Mouse (Mus musculus) forebrain, embryonic 10.5 days (tissue): Measurements from ENCODE around the gene Lbx2. TPM values are rescaled to one million over a fixed set of nuclear protein-coding genes. Genes with fewer than 3 reads are reported as not detected.
A peak's percentile ranks its signal among the peaks of the same experiment; 100 is the strongest.

Source experiments
- DNase-seq: peaks from one replicate; pipeline ENCODE4 v3.0.0-alpha.2; 2017; ENCODE audit warnings: low spot score; ENCODE audit errors: extremely low spot score
- H3K27ac ChIP-seq: fragments of 300-500 bp; sonication (generic); 2 replicates; pipeline ENCODE4 v1.5.1; 2016; ENCODE audit warnings: mild to moderate bottlenecking
- H3K27me3 ChIP-seq: fragments of 300-500 bp; sonication (generic); 2 replicates; pipeline ENCODE4 v1.6.1; 2016; ENCODE audit warnings: mild to moderate bottlenecking; ENCODE audit not compliant: poor library complexity, severe bottlenecking
- H3K36me3 ChIP-seq: fragments of 300-500 bp; sonication (generic); replicated peaks from 2 replicates; pipeline ENCODE4 v1.6.1; 2016; ENCODE audit warnings: mild to moderate bottlenecking, moderate library complexity
- H3K4me1 ChIP-seq: fragments of 300-500 bp; sonication (generic); 2 replicates; pipeline ENCODE4 v1.6.1; 2016
- H3K4me3 ChIP-seq: fragments of 300-500 bp; sonication (generic); 2 replicates; pipeline ENCODE4 v1.5.1; 2016; ENCODE audit warnings: mild to moderate bottlenecking, moderate library complexity
- H3K9me3 ChIP-seq: fragments of 300-500 bp; sonication (generic); 2 replicates; pipeline ENCODE4 v1.6.1; 2016; ENCODE audit warnings: mild to moderate bottlenecking, moderate library complexity
- WGBS: fragments of 180-500 bp; shearing (Covaris S2); methylation state at CpG from one replicate; pipeline ENCODE4 v1.1.7; 2016; 5-methylcytosine and 5-hydroxymethylcytosine counted together
- microRNA counts: library from miRNA; unstranded; fragments of <30 nt; microRNA quantifications from one replicate; lab custom pipeline; 2017
- microRNA-seq: library from miRNA; unstranded; fragments of <30 nt; microRNA quantifications from one replicate; pipeline ENCODE4, GENCODE M21; 2017
- polyA plus RNA-seq: library from polyadenylated mRNA; unstranded; fragments of >200 nt; fragmentation: Nextera tagmentation; extraction: Ambion mirVana; gene quantifications from 2 replicates; pipeline ENCODE4 v1.2.1, GENCODE M21; 2016

Lbx2 gene
- polyA plus RNA-seq, 1 experiment from 2014 or later, result 0.29 TPM

- Histone ChIP-seq H3K4me3 (peak within 1 kb of the TSS; percentile 64), H3K4me1 (peaks cover 61% of the 10 kb centered on the region), H3K27ac (peak within 1 kb of the TSS; percentile 97), H3K27me3 (peaks cover 30% of the 10 kb centered on the region), H3K36me3 (peaks cover 7% of the 10 kb centered on the region), H3K9me3 (no peaks in the 10 kb centered on the region)
- 54% methylated on average over 7 of the region's 7 CpGs for WGBS
- no peak for DNase-seq
Observed at GRCm38 (mm10) chr6:83134951-83135513, 48.9 kb downstream of the Lbx2 start, which contains the start of gene Rtkn. TSS of gene Rtkn (plus strand) at chr6:83135463.

GRCm38 (mm10) chr6:83135571-83136161 lies 49.5 kb downstream of the Lbx2 start:
- 2% methylated on average over 37 of the region's 37 CpGs for WGBS

GRCm38 (mm10) chr6:83136291-83136880 lies 50.2 kb downstream of the Lbx2 start:
- Histone ChIP-seq H3K4me1 (peaks cover 71% of the 10 kb centered on the region), H3K36me3 (peaks cover 9% of the 10 kb centered on the region), H3K27me3 (peaks cover 38% of the 10 kb centered on the region), H3K9me3 (no peaks in the 10 kb centered on the region), H3K27ac (peak overlapping the region; percentile 97), H3K4me3 (peak overlapping the region; percentile 64)
- WGBS, result 10% methylated on average over 5 of the region's 5 CpGs
- no peak for DNase-seq

More at GRCm38 (mm10) chr6:83135571-83136161, 49.5 kb downstream of the Lbx2 start:
- Histone ChIP-seq H3K27ac (peak overlapping the region; percentile 97), H3K36me3 (peaks cover 9% of the 10 kb centered on the region), H3K9me3 (no peaks in the 10 kb centered on the region), H3K4me1 (peaks cover 64% of the 10 kb centered on the region), H3K27me3 (peaks cover 31% of the 10 kb centered on the region), H3K4me3 (peak overlapping the region; percentile 64)
- no peak for DNase-seq

GRCm38 (mm10) chr6:83136881-83137575 lies 50.9 kb downstream of the Lbx2 start:
- H3K4me1 ChIP-seq, result peaks cover 78% of the 10 kb centered on the region
- H3K9me3 ChIP-seq, result no peaks in the 10 kb centered on the region
- peaks cover 9% of the 10 kb centered on the region for H3K36me3 ChIP-seq
- WGBS, result under 1% methylated on average over 26 of the region's 26 CpGs
- peak; percentile 87 for DNase-seq
- peak overlapping the region; percentile 64 for H3K4me3 ChIP-seq
- peaks cover 45% of the 10 kb centered on the region for H3K27me3 ChIP-seq
- H3K27ac ChIP-seq, result peak overlapping the region; percentile 97

GRCm38 (mm10) chr6:83137576-83137950 lies 51.4 kb downstream of the Lbx2 start:
- Histone ChIP-seq H3K27ac (peak overlapping the region; percentile 97), H3K36me3 (peaks cover 9% of the 10 kb centered on the region), H3K4me1 (peaks cover 83% of the 10 kb centered on the region), H3K27me3 (peaks cover 50% of the 10 kb centered on the region), H3K4me3 (peak overlapping the region; percentile 64), H3K9me3 (no peaks in the 10 kb centered on the region)
- under 1% methylated on average over 12 of the region's 12 CpGs for WGBS
- DNase-seq, result peak; percentile 94

MicroRNA genes within 50 kb of the gene (microRNA counts, 519-probe panel; counts per million panel counts)
- 341 counts per million, percentile 65 among the panel's probes with 10 or more counts for microRNA mmu-miR-3470a+mmu-miR-3470b (lab: Ali Mortazavi, UCI)

Small RNA genes within 50 kb of the gene (microRNA-seq; reads per million reads assigned to microRNA genes)
- not detected for gene Mir3470a
- gene Mir7040, result not detected

Other genes starting within 250 kb of the Lbx2 start
- 1.8 TPM in 2 replicates for gene Sema4f, start 146.6 kb upstream of the Lbx2 start, polyA plus RNA-seq
- 0.81 TPM in 1 of 2 replicates, not detected in the other for gene M1ap, start 139.5 kb upstream of the Lbx2 start, polyA plus RNA-seq
- 10.4 and 10.9 TPM in 2 replicates for gene Dok1, start 52.9 kb upstream of the Lbx2 start, polyA plus RNA-seq
- 7.2 and 9.4 TPM in 2 replicates for gene Loxl3, start 52.2 kb upstream of the Lbx2 start, polyA plus RNA-seq
- 164 and 169 TPM in 2 replicates for gene Aup1, start 31.8 kb upstream of the Lbx2 start, polyA plus RNA-seq
- gene Htra2, start 31.1 kb upstream of the Lbx2 start, polyA plus RNA-seq, result 78.1 and 92.0 TPM in 2 replicates
- gene Dqx1, start 28.5 kb upstream of the Lbx2 start, polyA plus RNA-seq, result 1.7 TPM in 2 replicates
- not detected in 2 replicates for gene Tlx2, start 16.1 kb upstream of the Lbx2 start, polyA plus RNA-seq
- gene Pcgf1, start 8.5 kb upstream of the Lbx2 start, polyA plus RNA-seq, result 37.6 and 39.4 TPM in 2 replicates
- 2.6 and 3.1 TPM in 2 replicates for gene Ccdc142, start 15.2 kb downstream of the Lbx2 start, polyA plus RNA-seq
- gene Gm42688, start 15.2 kb downstream of the Lbx2 start, polyA plus RNA-seq, result 1.9 and 2.2 TPM in 2 replicates
- 135 and 149 TPM in 2 replicates for gene Mrpl53, start 22.7 kb downstream of the Lbx2 start, polyA plus RNA-seq
- gene Mogs, start 29.1 kb downstream of the Lbx2 start, polyA plus RNA-seq, result 32.6 and 38.3 TPM in 2 replicates
- gene Wbp1, start 35.2 kb downstream of the Lbx2 start, polyA plus RNA-seq, result 125 and 137 TPM in 2 replicates
- 17.5 and 19.2 TPM in 2 replicates for gene Ino80b, start 39.1 kb downstream of the Lbx2 start, polyA plus RNA-seq
- gene Rtkn, start 49.1 kb downstream of the Lbx2 start, polyA plus RNA-seq, result 32.1 and 32.7 TPM in 2 replicates
- 13.9 and 14.7 TPM in 2 replicates for gene Wdr54, start 70.0 kb downstream of the Lbx2 start, polyA plus RNA-seq
- 1.3 and 1.9 TPM in 2 replicates for gene 1700003E16Rik, start 70.0 kb downstream of the Lbx2 start, polyA plus RNA-seq
- gene Dctn1, start 79.6 kb downstream of the Lbx2 start, polyA plus RNA-seq, result 88.8 and 93.8 TPM in 2 replicates
- 0.30 and 1.1 TPM in 2 replicates for gene Slc4a5, start 133.5 kb downstream of the Lbx2 start, polyA plus RNA-seq
- 64.5 and 65.7 TPM in 2 replicates for gene Mthfd2, start 239.5 kb downstream of the Lbx2 start, polyA plus RNA-seq
- 55.2 and 59.3 TPM in 2 replicates for gene Mob1a, start 239.6 kb downstream of the Lbx2 start, polyA plus RNA-seq